Mouse (Mus musculus) T-helper 17 cell (primary cell): ENCODE measurements at regions not wholly inside any gene's neighbourhood (a gene's known extent, or its start where the extent isn't known, plus 50 kb on each side); places are given as distances from the start of the nearest gene placed in this dataset.

Source experiments
- in situ Hi-C, 2 experiments: fragments of 300-600 bp; cut with MboI, MseI; formaldehyde crosslinking; loops; 1 replicate in 1 of 2; 2 replicates in 1 of 2; pipeline ENCODE4 v1.15.1; 2025; ENCODE audit warnings: high pct_unique_total_duplicates in 2 of 2

DNA sequence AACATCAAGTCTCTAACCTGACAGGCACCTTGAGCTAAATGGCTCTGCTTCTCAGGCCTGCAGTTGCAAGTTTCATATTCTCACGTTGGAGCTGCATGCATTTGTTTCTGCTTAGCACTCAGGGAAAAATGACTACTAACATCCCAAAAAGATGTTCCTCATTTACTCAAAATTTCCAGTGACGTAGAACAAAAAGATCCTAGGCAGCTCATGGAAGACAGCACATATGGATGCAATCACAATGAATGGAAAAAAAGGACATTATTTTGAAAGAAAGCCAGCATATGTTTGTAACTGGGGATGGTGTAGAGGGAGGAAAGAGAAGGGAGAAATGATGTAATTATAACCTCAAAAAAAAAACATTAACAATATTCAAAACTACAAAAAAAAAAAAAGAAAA, 751.2 kb upstream of the Fbxo33 start:
- in situ Hi-C loops, result no loop called here

DNA sequence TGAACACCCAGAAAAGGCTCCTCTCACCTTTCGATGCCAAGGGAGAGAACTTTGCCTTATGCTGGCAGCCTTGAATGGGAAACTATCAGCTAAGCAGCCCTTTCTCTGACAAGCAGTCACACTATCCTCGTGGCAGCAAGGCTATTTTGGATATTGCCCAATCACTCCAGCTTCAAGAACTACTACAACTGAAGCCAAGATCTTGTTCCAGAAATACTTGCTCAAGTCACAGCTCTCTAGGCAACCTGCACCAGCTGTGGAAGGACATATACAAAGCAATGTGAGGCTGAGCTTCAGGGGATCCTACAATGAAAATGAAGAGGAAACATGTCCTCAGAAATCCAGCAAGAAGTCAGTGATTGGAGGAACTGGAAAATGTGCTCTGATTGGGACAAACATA, 750.4 kb upstream of the Fbxo33 start:
- in situ Hi-C loops, result no loop called here

DNA sequence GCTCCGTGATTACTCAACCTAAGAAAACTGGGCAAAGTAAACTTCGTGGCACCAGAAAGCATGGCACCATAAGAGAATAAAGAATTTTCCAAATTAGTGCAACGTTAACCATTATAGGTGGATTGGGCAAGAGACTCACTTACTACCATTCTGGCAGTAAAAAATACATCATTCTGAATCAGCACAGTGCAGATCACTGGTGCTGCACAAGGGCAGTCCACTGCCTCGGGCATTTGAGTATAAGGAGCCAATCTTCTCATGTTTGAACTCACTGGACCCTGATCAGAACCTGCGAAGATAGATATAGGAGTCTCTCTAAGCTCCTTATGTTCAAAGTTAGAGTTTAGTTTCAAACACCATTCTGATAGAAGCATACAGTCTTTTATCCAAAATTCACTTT, 747.7 kb upstream of the Fbxo33 start:
- in situ Hi-C loops, result no loop called here

DNA sequence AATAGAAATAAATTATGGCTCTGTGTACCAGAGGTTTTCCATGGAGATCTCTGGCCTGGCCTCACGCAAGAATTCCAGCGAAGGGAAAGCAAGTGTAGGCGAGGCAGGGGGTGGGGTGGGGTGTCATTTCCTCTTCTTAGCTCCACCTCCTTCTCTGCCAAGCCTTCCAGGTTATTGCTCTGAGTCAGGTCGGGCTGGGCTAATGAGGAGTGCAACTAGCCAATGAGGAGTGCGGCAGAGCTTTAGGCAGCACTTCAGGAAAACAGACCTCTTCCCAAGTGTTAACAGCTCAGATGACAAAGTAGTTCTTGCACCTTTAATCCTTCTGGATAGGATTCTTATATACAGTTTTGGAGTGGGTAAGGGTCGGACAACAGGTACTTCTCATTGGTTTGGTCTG, 741.6 kb upstream of the Fbxo33 start:
- in situ Hi-C loops, result no loop called here

- in situ Hi-C loops, result no loop called here
Measured at GRCm38 (mm10) chr12:59932471-59932870, 712.9 kb upstream of the Fbxo33 start.

GRCm38 (mm10) chr12:59925071-59925470, 705.5 kb upstream of the Fbxo33 start:
- in situ Hi-C loops, result loop anchor here in 1 of 2 experiments (10.0 kb wide), 1 partner anchor 1790 kb away; no protein-coding TSS in a partner anchor

DNA sequence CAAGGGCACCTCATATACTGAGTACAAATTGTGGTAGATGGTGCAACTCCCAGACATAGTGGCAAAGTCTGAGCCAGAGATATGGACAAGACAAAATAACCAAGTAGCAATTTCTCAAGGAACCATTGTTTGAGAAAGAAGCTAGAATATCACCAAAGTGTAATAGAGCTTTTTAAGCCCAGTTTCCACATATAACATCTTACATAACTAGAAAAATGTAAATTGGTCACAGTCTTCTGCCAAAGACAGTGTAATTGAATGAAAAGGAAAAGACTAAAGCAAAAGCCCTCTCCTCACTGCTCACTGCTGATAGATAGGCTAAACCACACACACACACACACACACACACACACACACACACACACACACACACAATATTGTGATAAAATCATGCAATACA, 679.4 kb upstream of the Fbxo33 start:
- in situ Hi-C loops, result no loop called here

GRCm38 (mm10) chr12:59890973-59891372, 671.4 kb upstream of the Fbxo33 start:
- in situ Hi-C loops, result no loop called here
